Mouse (Mus musculus) embryonic facial prominence, embryonic 14.5 days (tissue): ENCODE measurements at regions not wholly inside any gene's neighbourhood (a gene's known extent, or its start where the extent isn't known, plus 50 kb on each side); places are given as distances from the start of the nearest gene placed in this dataset.

Experiments used
- ATAC-seq: fragments of 200-750 bp; cut with Nextera tagmentation; 2 replicates; pipeline ENCODE4 v1.8.0; 2017; ENCODE audit warnings: low read depth, moderate number of reproducible peaks, moderate TSS enrichment
- DNase-seq: peaks from one replicate; pipeline ENCODE4 v3.0.0-alpha.2; 2015; ENCODE audit warnings: low spot score
- H3K27ac ChIP-seq: fragments of 300-500 bp; sonication (generic); replicated peaks from 2 replicates; pipeline ENCODE4 v1.5.1; 2014; ENCODE audit warnings: low read depth, mild to moderate bottlenecking, low read length, moderate library complexity
- H3K27me3 ChIP-seq: fragments of 300-500 bp; sonication (generic); replicated peaks from 2 replicates; pipeline ENCODE4 v1.6.1; 2014; ENCODE audit warnings: low read length; ENCODE audit not compliant: control insufficient read depth, insufficient read depth
- H3K36me3 ChIP-seq: fragments of 300-500 bp; sonication (generic); 2 replicates; pipeline ENCODE4 v1.6.1; 2014; ENCODE audit warnings: low read length, mixed read lengths; ENCODE audit not compliant: control insufficient read depth, insufficient read depth
- H3K4me1 ChIP-seq: fragments of 300-500 bp; sonication (generic); 2 replicates; pipeline ENCODE4 v1.6.1; 2014; ENCODE audit warnings: antibody characterized with exemption, low read length; ENCODE audit not compliant: control insufficient read depth, insufficient read depth
- H3K4me2 ChIP-seq: fragments of 300-500 bp; sonication (generic); 2 replicates; pipeline ENCODE4 v1.6.1; 2014; ENCODE audit warnings: low read depth, mild to moderate bottlenecking, low read length, moderate library complexity, mixed read lengths
- H3K4me3 ChIP-seq: fragments of 300-500 bp; sonication (generic); 2 replicates; pipeline ENCODE4 v1.5.1; 2014; ENCODE audit warnings: low read depth, mild to moderate bottlenecking, low read length
- H3K9ac ChIP-seq: fragments of 300-500 bp; sonication (generic); 2 replicates; pipeline ENCODE4 v1.6.1; 2014; ENCODE audit warnings: low read depth, mild to moderate bottlenecking, low read length, moderate library complexity, mixed read lengths
- H3K9me3 ChIP-seq: fragments of 300-500 bp; sonication (generic); 2 replicates; pipeline ENCODE4 v1.6.1; 2016; ENCODE audit warnings: low read length; ENCODE audit not compliant: control insufficient read depth
- WGBS: fragments of 180-500 bp; shearing (Covaris S2); extraction: QIAGEN DNeasy Blood & Tissue Kit; methylation state at CpG from one replicate; pipeline ENCODE4 v1.1.7; 2014; 5-methylcytosine and 5-hydroxymethylcytosine counted together

- no peaks in the 10 kb centered on the region for H3K4me1 ChIP-seq
- no peak overlapping the region for H3K27ac ChIP-seq
- H3K27me3 ChIP-seq = no peaks in the 10 kb centered on the region
- no peak for DNase-seq
- no peaks in the 10 kb centered on the region for H3K9me3 ChIP-seq
- H3K4me3 ChIP-seq = no peak overlapping the region
- WGBS = 75% methylated on average over 3 of the region's 3 CpGs
- no peak for ATAC-seq
- H3K4me2 ChIP-seq = no peak overlapping the region
- H3K9ac ChIP-seq = no peak overlapping the region
- H3K36me3 ChIP-seq = no peaks in the 10 kb centered on the region
Measured at GRCm38 (mm10) chr6:12258273-12258672, 350.7 kb downstream of the Phf14 start.

- DNase-seq = no peak
Measured at GRCm38 (mm10) chr6:12258940-12259481, 351.4 kb downstream of the Phf14 start.

GRCm38 (mm10) chr6:12259629-12260028 lies 352.0 kb downstream of the Phf14 start:
- Histone ChIP-seq H3K9ac (no peak overlapping the region), H3K36me3 (no peaks in the 10 kb centered on the region), H3K27ac (no peak overlapping the region), H3K4me1 (no peaks in the 10 kb centered on the region), H3K27me3 (no peaks in the 10 kb centered on the region), H3K4me3 (no peak overlapping the region), H3K9me3 (no peaks in the 10 kb centered on the region), H3K4me2 (no peak overlapping the region)
- 58% methylated on average over 8 of the region's 8 CpGs for WGBS
- ATAC-seq (no peak), DNase-seq (no peak)

More at GRCm38 (mm10) chr6:12258940-12259481, 351.4 kb downstream of the Phf14 start:
- Histone ChIP-seq H3K4me2 (no peak overlapping the region), H3K27me3 (no peaks in the 10 kb centered on the region), H3K4me1 (no peaks in the 10 kb centered on the region), H3K9ac (no peak overlapping the region), H3K4me3 (no peak overlapping the region), H3K27ac (no peak overlapping the region), H3K36me3 (no peaks in the 10 kb centered on the region), H3K9me3 (no peaks in the 10 kb centered on the region)
- ATAC-seq = no peak
- WGBS = 48% methylated on average over 7 of the region's 7 CpGs

- no peak overlapping the region for H3K4me3 ChIP-seq
- H3K9me3 ChIP-seq = no peaks in the 10 kb centered on the region
- no peak overlapping the region for H3K9ac ChIP-seq
- peak; percentile 75 for DNase-seq
- H3K27me3 ChIP-seq = no peaks in the 10 kb centered on the region
- WGBS = 46% methylated on average over 9 of the region's 9 CpGs
- no peaks in the 10 kb centered on the region for H3K36me3 ChIP-seq
- no peak overlapping the region for H3K27ac ChIP-seq
- no peaks in the 10 kb centered on the region for H3K4me1 ChIP-seq
- peak; percentile 86 for ATAC-seq
- no peak overlapping the region for H3K4me2 ChIP-seq
Measured at GRCm38 (mm10) chr6:12260325-12261076, 352.9 kb downstream of the Phf14 start.
